Mouse (Mus musculus): ENCODE measurements around the gene Ccpg1os.

DNA sequence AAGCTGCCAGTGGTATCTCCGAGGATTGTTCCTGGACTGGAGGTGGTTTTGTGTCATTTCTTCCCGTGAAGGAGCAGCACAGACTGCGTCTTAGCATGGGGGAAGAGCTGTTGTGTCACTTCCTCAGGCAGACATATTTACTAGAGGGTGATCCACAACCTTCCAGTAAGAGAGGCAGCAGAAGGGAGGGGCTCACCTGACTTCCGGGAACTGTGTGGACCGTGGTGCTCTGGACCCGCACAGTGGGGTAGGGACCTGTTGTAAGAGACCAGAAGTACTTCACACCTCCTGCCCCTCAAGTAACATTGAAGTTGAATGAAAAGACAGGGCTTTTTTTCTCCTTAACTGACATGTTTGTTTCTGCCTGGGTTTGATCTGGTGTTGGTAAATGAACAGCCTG lies 19.9 kb upstream of the Ccpg1os start:
- TF ChIP-seq GATA1 (IDR thresholded peaks at IDR 0.05; ENCODE audit: borderline replicate concordance, low read length) (no peak), FLI1 (IDR thresholded peaks at IDR 0.05; ENCODE audit: low read length) (no peak)

Data from megakaryocyte, embryonic 14.5 days (primary cell).